Mouse (Mus musculus): Measurements from ENCODE around the gene Top2a. TPM values are rescaled to one million over a fixed set of nuclear protein-coding genes. Genes with fewer than 3 reads are reported as not detected.

The Top2a gene
- polyA plus RNA-seq, 1 experiment from 2014 or later, result 178 TPM

DNA sequence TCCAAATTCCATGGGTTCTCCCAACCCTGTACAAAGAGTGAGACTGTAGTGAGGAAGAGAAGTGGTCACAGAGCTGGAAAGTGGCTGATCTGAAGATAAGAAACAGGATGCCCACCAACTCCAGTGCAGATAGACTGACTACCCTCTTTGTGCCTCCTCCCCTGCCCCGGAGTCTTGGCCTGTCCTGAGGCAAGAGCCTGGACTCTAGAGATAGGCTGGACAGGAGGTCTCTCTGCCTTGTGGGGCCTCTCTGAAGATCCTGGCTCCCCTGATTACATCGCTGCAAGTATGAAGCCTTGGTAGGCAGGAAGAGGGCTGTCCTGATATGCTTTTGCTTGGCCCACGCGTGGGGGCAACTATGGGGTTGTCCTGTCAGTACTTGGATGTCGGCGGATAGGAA lies 12.3 kb upstream of the Top2a start:
- 79% methylated on average over 6 of the region's 6 CpGs for WGBS
- Histone ChIP-seq H3K27ac (no peak overlapping the region), H3K36me3 (no peaks in the 10 kb centered on the region), H3K4me1 (peaks cover 2% of the 10 kb centered on the region; the same call in 1 of the 2 replicates), H3K4me3 (no peak overlapping the region), H3K27me3 (no peaks in the 10 kb centered on the region), H3K9ac (no peak overlapping the region), H3K9me3 (no peaks in the 10 kb centered on the region), H3K4me2 (no peak overlapping the region)
- ATAC-seq (ENCODE audit: insufficient number of reproducible peaks, low FRiP score, low TSS enrichment, low read depth), result no peak

DNA sequence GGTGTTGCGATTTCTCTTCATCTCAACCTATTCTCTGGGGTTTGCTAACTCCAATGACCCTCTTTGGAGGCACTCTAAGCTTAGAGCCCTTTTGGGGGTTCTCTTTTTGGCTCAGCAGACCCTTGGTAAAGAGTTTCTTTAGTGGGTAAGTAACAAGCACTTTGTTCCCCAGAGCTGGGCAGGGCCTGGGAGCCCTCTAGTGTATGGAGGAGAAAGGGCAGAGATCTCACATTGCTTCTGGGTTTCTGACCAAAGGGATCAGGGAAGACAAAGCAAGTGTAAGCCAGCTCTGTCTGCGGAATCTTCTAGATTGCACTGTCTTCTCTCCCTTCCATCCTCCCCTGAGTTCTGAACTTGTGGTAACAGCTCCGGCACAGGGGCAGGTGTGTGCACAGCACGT lies 11.4 kb upstream of the Top2a start:
- Histone ChIP-seq H3K4me1 (no peaks in the 10 kb centered on the region), H3K4me3 (no peak overlapping the region), H3K27me3 (no peaks in the 10 kb centered on the region), H3K36me3 (no peaks in the 10 kb centered on the region), H3K9ac (no peak overlapping the region), H3K27ac (no peak overlapping the region), H3K4me2 (no peak overlapping the region), H3K9me3 (no peaks in the 10 kb centered on the region)
- no peak for ATAC-seq (ENCODE audit: insufficient number of reproducible peaks, low FRiP score, low TSS enrichment, low read depth)
- 63% methylated on average over 4 of the region's 4 CpGs for WGBS

DNA sequence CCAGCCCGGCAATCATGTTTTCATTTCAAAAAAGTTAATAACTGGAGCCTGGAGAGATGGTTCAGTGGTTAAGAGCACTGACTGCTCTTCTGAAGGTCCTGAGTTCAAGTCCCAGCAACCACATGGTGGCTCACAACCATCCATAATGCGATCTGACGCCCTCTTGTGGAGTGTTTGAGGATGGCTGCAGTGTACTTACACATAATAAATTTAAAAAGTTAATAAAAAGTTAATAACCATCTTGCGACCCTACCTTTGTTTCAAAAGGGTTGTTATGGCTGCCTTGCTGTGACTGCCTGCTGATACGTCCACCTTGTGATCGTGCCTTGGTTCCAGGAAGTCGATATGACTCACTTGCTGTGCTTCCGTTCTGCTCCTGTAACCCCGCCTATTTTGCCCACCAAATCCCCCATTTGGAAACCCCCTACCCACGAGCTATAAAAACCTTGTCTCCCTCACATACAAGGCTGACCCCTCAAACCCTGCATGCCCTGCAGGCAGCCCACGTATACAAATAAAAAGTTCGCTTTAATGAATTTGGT lies 3.0 kb upstream of the Top2a start:
- Histone ChIP-seq H3K9me3 (no peaks in the 10 kb centered on the region), H3K9ac (no peak overlapping the region), H3K36me3 (no peaks in the 10 kb centered on the region), H3K4me3 (no peak overlapping the region), H3K27ac (no peak overlapping the region), H3K4me1 (peaks cover 17% of the 10 kb centered on the region), H3K4me2 (no peak overlapping the region), H3K27me3 (no peaks in the 10 kb centered on the region)
- ATAC-seq (ENCODE audit: insufficient number of reproducible peaks, low FRiP score, low TSS enrichment, low read depth), result no peak
- 74% methylated on average over 12 of the region's 12 CpGs for WGBS

DNA sequence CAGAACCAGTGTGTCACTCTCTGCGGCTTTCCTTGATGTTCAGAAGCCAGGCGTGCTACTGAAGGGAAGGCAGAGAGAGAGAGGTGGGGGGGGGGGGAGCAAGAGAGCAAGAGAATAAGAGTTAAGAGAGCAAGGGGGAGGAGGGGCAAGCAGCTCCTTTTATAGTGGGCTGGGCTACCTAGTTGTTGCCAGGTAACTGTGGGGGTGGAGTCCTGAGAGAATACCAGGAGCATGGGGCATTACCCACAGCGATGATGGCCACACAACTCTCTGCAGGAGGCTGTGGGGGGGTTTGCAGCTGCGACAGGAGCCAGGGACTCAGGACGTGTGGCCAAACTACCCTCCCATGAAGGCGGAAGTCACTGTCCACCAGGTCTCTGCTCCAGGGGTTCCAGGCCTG lies 1.9 kb upstream of the Top2a start:
- Histone ChIP-seq H3K9ac (no peak overlapping the region), H3K9me3 (no peaks in the 10 kb centered on the region), H3K4me3 (no peak overlapping the region), H3K36me3 (peaks cover 4% of the 10 kb centered on the region), H3K4me1 (peaks cover 20% of the 10 kb centered on the region), H3K4me2 (no peak overlapping the region), H3K27me3 (no peaks in the 10 kb centered on the region), H3K27ac (no peak overlapping the region)
- WGBS, result 82% methylated on average over 6 of the region's 6 CpGs
- ATAC-seq (ENCODE audit: insufficient number of reproducible peaks, low FRiP score, low TSS enrichment, low read depth), result no peak

DNA sequence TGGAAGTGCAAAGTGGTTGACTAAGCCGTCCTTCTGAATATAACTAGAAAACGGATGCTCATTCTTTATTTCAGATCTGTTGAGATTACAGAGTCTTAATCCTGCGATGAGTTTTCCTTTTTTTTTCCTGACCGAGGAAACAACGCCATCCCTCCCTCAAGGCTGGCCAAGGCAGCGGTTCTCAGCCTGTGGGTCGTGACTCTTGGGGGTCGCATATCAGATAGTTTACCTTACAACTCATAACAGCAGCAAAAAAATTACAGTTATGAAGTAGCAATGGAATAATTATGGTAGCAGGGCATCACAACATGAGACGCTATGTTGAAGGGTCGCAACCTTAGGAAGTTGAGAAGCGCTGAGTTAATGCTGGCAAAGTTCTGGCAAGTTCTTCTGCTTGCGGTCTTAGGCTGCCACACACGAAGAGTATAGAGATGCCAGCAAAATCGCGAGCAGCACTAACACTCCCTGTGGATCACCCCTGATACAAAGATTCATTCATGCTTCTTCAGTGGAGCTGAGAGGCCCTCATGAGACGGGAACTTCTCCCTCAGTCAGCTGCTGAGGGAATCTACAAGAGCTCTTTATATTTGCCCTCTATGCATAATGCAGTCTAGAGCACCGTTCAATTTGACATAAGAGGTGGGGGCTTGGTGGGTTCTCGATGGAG lies 612 bp upstream of the Top2a start:
- Histone ChIP-seq H3K27me3 (no peaks in the 10 kb centered on the region), H3K27ac (peak overlapping the region; percentile 74), H3K36me3 (peaks cover 14% of the 10 kb centered on the region), H3K4me1 (peaks cover 20% of the 10 kb centered on the region), H3K9ac (no peak overlapping the region), H3K4me2 (peak overlapping the region; percentile 45), H3K4me3 (peak overlapping the region; percentile 68), H3K9me3 (no peaks in the 10 kb centered on the region)
- WGBS, result 39% methylated on average over 18 of the region's 18 CpGs
- peak; percentile 17; the same call in 1 of the 2 replicates for ATAC-seq (ENCODE audit: insufficient number of reproducible peaks, low FRiP score, low TSS enrichment, low read depth)

DNA sequence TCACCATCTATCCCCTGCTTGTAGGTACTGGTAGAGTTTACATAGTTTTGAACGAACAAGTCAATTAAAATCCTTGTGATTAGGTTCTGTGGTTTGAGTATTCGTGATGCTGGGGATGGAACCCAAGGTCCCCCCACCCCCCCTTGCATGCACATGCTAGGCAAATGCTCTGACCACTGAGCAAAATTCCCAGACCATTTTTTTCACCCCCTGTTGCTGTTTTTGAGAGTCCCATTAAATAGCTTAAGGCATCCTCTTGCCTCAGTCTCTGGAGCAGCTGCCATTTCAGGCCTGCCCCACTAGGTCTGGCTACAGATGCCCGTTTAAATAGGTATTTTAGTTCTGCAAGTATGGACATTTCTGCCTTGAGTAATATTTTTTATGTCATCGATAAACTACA lies 895 bp downstream of the Top2a start:
- Histone ChIP-seq H3K4me1 (peaks cover 20% of the 10 kb centered on the region), H3K36me3 (peaks cover 18% of the 10 kb centered on the region), H3K9me3 (no peaks in the 10 kb centered on the region), H3K4me3 (peak overlapping the region; percentile 68), H3K9ac (peak overlapping the region; percentile 55), H3K4me2 (peak overlapping the region; percentile 71), H3K27ac (no peak overlapping the region), H3K27me3 (no peaks in the 10 kb centered on the region)
- ATAC-seq (ENCODE audit: insufficient number of reproducible peaks, low FRiP score, low TSS enrichment, low read depth), result no peak
- WGBS, result 3% methylated on average over 4 of the region's 4 CpGs

DNA sequence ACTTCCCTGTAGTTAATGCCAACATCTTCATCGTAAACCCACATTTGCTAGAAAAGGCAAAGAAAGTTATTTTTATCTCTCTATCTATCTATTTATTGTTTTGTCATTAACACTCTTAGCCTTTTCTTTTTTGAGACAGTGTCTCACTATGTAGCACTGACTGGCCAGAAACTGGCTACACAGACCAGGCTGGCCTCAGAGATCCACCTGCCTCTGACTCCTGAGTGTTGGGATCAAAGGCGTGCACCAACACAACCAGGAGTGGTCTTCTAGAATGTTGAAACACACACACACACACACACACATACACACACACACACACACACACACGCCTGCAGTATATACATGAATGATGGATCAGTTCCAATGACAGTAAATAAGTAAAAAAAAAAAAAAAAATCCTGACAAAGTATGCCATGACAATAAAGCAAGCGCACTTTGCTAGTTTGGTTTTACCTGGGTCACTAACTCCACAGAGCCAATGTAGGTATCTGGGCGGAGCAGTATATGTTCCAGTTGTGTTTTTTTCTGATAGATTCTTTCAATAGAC lies 1.5 kb downstream of the Top2a start:
- peaks cover 24% of the 10 kb centered on the region for H3K36me3 ChIP-seq

DNA sequence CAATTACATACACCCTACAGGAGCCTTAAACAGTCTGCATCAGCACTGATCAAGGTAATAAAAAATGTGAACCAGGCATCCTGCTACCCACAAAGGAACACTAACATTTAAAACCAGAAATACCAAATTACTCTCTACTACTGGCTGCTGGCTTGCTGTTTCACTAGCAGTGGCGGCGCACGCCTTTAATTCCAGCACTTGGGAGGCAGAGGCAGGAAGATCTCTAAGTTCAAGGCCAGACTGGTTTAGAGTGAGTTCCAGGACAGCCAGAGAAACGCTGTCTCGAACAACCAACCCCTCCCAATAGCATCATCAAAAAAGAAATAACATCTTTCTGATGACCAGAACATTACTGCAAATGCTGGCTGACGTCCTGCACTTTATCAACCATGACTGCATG lies 4.1 kb downstream of the Top2a start:
- H3K27ac ChIP-seq, result no peak overlapping the region
- no peaks in the 10 kb centered on the region for H3K9me3 ChIP-seq
- H3K27me3 ChIP-seq, result no peaks in the 10 kb centered on the region
- peaks cover 19% of the 10 kb centered on the region for H3K4me1 ChIP-seq
- peaks cover 43% of the 10 kb centered on the region for H3K36me3 ChIP-seq
- H3K9ac ChIP-seq, result no peak overlapping the region
- no peak for ATAC-seq (ENCODE audit: insufficient number of reproducible peaks, low FRiP score, low TSS enrichment, low read depth)
- H3K4me3 ChIP-seq, result no peak overlapping the region
- 88% methylated on average over 6 of the region's 6 CpGs for WGBS
- no peak overlapping the region for H3K4me2 ChIP-seq

More for the DNA sequence above, 1.5 kb downstream of the Top2a start:
- Histone ChIP-seq H3K4me1 (peaks cover 20% of the 10 kb centered on the region), H3K4me2 (peak overlapping the region; percentile 71), H3K27me3 (no peaks in the 10 kb centered on the region), H3K4me3 (peak overlapping the region; percentile 68), H3K9ac (no peak overlapping the region), H3K27ac (no peak overlapping the region), H3K9me3 (no peaks in the 10 kb centered on the region)
- no peak for ATAC-seq (ENCODE audit: insufficient number of reproducible peaks, low FRiP score, low TSS enrichment, low read depth)
- 82% methylated on average over 5 of the region's 5 CpGs for WGBS

DNA sequence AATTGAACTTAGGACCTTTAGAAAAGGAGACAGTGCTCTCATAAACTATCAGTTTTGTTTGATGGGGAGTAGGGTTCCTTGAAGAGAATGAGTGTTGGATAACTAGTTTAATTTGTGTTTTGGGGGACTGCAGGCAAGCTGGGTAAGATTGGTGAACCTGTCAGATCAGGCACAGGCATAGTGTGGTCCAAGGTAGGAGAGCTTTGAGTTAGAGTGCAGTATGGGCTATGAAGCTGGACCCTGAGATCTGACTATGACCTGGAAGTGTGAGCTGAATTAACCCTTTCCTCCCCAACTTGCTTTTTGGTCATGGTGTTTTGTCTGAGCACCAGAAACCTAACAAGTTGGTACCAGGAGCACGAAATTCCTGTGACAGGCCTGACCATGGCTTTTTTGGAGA lies 10.1 kb downstream of the Top2a start:
- no peak for ATAC-seq (ENCODE audit: insufficient number of reproducible peaks, low FRiP score, low TSS enrichment, low read depth)
- no peaks in the 10 kb centered on the region for H3K27me3 ChIP-seq
- H3K36me3 ChIP-seq, result peaks cover 73% of the 10 kb centered on the region
- H3K9ac ChIP-seq, result no peak overlapping the region
- no peaks in the 10 kb centered on the region for H3K4me1 ChIP-seq
- no peak overlapping the region for H3K4me3 ChIP-seq
- WGBS, result 98% methylated on average over 1 of the region's 1 CpGs
- no peak overlapping the region for H3K27ac ChIP-seq
- H3K9me3 ChIP-seq, result no peaks in the 10 kb centered on the region
- H3K4me2 ChIP-seq, result no peak overlapping the region

DNA sequence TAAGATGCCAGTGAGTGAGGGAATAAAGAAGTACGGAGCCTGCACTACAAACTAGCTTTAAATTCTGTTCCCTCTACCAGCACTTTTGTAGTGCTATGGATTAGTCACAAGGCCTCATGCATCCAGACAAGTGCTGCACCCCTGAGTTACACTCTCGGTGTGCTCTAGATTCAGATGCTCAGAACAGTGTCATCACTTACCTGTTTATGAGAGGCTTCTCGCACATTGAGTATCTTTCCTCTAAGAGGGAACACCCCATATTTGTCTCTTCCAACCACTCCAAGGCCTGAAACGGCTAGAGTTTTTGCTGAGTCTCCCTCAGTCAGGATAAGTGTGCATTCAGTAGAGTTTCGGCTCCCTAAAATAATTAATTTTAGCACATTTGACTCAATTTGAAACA lies 13.3 kb downstream of the Top2a start:
- Histone ChIP-seq H3K27me3 (no peaks in the 10 kb centered on the region), H3K27ac (no peak overlapping the region), H3K4me2 (no peak overlapping the region), H3K9me3 (no peaks in the 10 kb centered on the region), H3K4me1 (no peaks in the 10 kb centered on the region), H3K36me3 (peaks cover 65% of the 10 kb centered on the region), H3K4me3 (no peak overlapping the region), H3K9ac (no peak overlapping the region)
- ATAC-seq (ENCODE audit: insufficient number of reproducible peaks, low FRiP score, low TSS enrichment, low read depth), result no peak
- WGBS, result 95% methylated on average over 5 of the region's 5 CpGs

DNA sequence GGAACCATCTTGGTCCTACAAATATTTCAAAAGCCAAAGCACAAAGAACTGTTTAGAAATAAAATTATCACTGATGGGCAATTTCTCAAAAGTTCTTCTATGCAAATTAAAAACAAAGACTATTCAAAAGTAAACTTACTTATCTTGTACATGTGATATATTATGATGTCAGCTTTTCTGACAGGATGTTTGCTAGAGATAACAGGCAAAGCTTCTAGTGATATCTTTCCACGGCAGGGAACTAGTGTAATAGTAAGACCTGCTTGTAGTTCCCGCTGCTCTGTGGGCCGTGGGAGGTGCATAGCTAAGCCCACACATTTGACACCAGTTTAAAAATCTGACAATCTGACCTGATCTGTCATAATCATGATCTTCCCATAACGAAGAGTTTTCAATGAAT lies 13.9 kb downstream of the Top2a start:
- H3K27me3 ChIP-seq, result no peaks in the 10 kb centered on the region
- H3K9me3 ChIP-seq, result no peaks in the 10 kb centered on the region
- no peaks in the 10 kb centered on the region for H3K4me1 ChIP-seq
- no peak overlapping the region for H3K9ac ChIP-seq
- WGBS, result 86% methylated on average over 4 of the region's 4 CpGs
- H3K27ac ChIP-seq, result no peak overlapping the region
- H3K36me3 ChIP-seq, result peaks cover 64% of the 10 kb centered on the region
- no peak overlapping the region for H3K4me2 ChIP-seq
- H3K4me3 ChIP-seq, result no peak overlapping the region
- no peak for ATAC-seq (ENCODE audit: insufficient number of reproducible peaks, low FRiP score, low TSS enrichment, low read depth)

DNA sequence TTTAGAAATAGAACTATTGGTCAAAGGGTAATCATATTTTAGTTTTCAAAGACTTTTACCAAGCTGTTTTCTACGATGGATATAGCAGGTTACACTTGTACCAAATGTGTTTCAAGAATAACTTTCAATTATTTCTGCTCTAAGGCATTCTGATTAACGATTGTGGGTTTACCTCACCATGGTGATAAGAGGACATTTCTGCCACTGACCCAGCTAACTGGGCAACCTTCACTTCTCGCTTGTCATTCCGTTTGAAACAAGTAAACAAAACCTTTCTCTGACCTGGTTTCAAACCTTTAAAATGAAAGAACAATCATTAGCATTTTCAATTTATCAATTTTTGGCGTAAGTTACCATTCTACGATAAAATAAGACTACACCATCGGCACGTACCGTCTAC lies 17.2 kb downstream of the Top2a start:
- H3K9ac ChIP-seq, result no peak overlapping the region
- ATAC-seq (ENCODE audit: insufficient number of reproducible peaks, low FRiP score, low TSS enrichment, low read depth), result no peak
- 94% methylated on average over 9 of the region's 9 CpGs for WGBS
- H3K27me3 ChIP-seq, result no peaks in the 10 kb centered on the region
- H3K4me2 ChIP-seq, result no peak overlapping the region
- H3K4me3 ChIP-seq, result no peak overlapping the region
- H3K9me3 ChIP-seq, result no peaks in the 10 kb centered on the region
- H3K36me3 ChIP-seq, result peaks cover 58% of the 10 kb centered on the region
- no peak overlapping the region for H3K27ac ChIP-seq
- H3K4me1 ChIP-seq, result no peaks in the 10 kb centered on the region

Measured in limb, embryonic 15.5 days (tissue).